ENCODE assay signal across 12 mouse cellular contexts in genomic region chr2:167565312-167565656, GRCm38 (mm10). TPM values are rescaled to one million over a fixed set of nuclear protein-coding genes. Genes with fewer than 3 reads are reported as not detected.
A peak's percentile ranks its signal among the peaks of the same experiment; 100 is the strongest.
DNase-seq lines count a peak whose midpoint lies in the region; ATAC-seq lines count a peak whose summit lies in the region.
"Had no signal": no experiment of that assay in that cellular context is flagged by ENCODE, and none has a peak within 500 bp of the region (broad histone marks: within the 10 kb centered on the region; RNA-seq: fewer than 3 reads in every experiment).

No protein-coding gene starts in this region.

- peak overlapping the region; percentile 80 for H3K27ac ChIP-seq in forebrain, embryonic 10.5 days
- H3K27ac ChIP-seq in forebrain, embryonic 13.5 days = no peak overlapping the region
- H3K27ac ChIP-seq in kidney, embryonic 14.5 days (ENCODE audit: low read depth, low read length) = peak overlapping the region; percentile 84
- H3K27ac ChIP-seq in embryonic facial prominence, embryonic 14.5 days (replicated peaks; ENCODE audit: low read depth, low read length) = peak overlapping the region; percentile 92
- peak overlapping the region; percentile 80 for H3K27ac ChIP-seq in liver, embryonic 15.5 days (replicated peaks)
- H3K27ac ChIP-seq: left cerebral cortex, adult 2 months had no signal

- peak overlapping the region; percentile 24; the same call in 1 of the 2 replicates for H3K4me3 ChIP-seq in forebrain, embryonic 10.5 days
- no peak overlapping the region for H3K4me3 ChIP-seq in forebrain, embryonic 13.5 days
- no peak overlapping the region for H3K4me3 ChIP-seq in kidney, embryonic 14.5 days (ENCODE audit: low read length)
- peak overlapping the region; percentile 13; the same call in 1 of the 2 replicates for H3K4me3 ChIP-seq in embryonic facial prominence, embryonic 14.5 days (ENCODE audit: low read depth, low read length)
- H3K4me3 ChIP-seq in liver, embryonic 15.5 days (replicated peaks) = peak overlapping the region; percentile 31

- H3K9ac ChIP-seq in forebrain, embryonic 13.5 days = no peak overlapping the region
- peak overlapping the region; percentile 44 for H3K9ac ChIP-seq in kidney, embryonic 14.5 days (ENCODE audit: low read depth, low read length)
- peak overlapping the region; percentile 37; the same call in 1 of the 2 replicates for H3K9ac ChIP-seq in embryonic facial prominence, embryonic 14.5 days (ENCODE audit: low read depth, low read length)
- H3K9ac ChIP-seq in liver, embryonic 15.5 days = peak overlapping the region; percentile 30; the same call in 1 of the 2 replicates

- H3K36me3 ChIP-seq in forebrain, embryonic 10.5 days (replicated peaks) = no peaks in the 10 kb centered on the region
- H3K36me3 ChIP-seq in forebrain, embryonic 13.5 days (ENCODE audit: poor library complexity, severe bottlenecking) = no peaks in the 10 kb centered on the region
- H3K36me3 ChIP-seq in kidney, embryonic 14.5 days (ENCODE audit: control insufficient read depth, insufficient read depth, low read length) = no peaks in the 10 kb centered on the region
- no peaks in the 10 kb centered on the region for H3K36me3 ChIP-seq in embryonic facial prominence, embryonic 14.5 days (ENCODE audit: control insufficient read depth, insufficient read depth, low read length)
- H3K36me3 ChIP-seq in liver, embryonic 15.5 days (replicated peaks) = no peaks in the 10 kb centered on the region

- H3K9me3 ChIP-seq in forebrain, embryonic 10.5 days = no peaks in the 10 kb centered on the region
- H3K9me3 ChIP-seq in forebrain, embryonic 13.5 days (replicated peaks) = no peaks in the 10 kb centered on the region
- no peaks in the 10 kb centered on the region for H3K9me3 ChIP-seq in kidney, embryonic 14.5 days (ENCODE audit: control insufficient read depth, low read length)
- no peaks in the 10 kb centered on the region for H3K9me3 ChIP-seq in embryonic facial prominence, embryonic 14.5 days (ENCODE audit: control insufficient read depth, low read length)
- H3K9me3 ChIP-seq in liver, embryonic 15.5 days (replicated peaks) = no peaks in the 10 kb centered on the region

- no peak overlapping the region for H3K4me2 ChIP-seq in forebrain, embryonic 13.5 days
- peak overlapping the region; percentile 24; the same call in 1 of the 2 replicates for H3K4me2 ChIP-seq in kidney, embryonic 14.5 days (replicated peaks; ENCODE audit: low read depth, low read length)
- H3K4me2 ChIP-seq in embryonic facial prominence, embryonic 14.5 days (ENCODE audit: low read depth, low read length) = peak overlapping the region; percentile 46
- peak overlapping the region; percentile 47 for H3K4me2 ChIP-seq in liver, embryonic 15.5 days

- H3K4me1 ChIP-seq in forebrain, embryonic 10.5 days = peaks cover 55% of the 10 kb centered on the region
- H3K4me1 ChIP-seq in forebrain, embryonic 13.5 days = peaks cover 23% of the 10 kb centered on the region
- H3K4me1 ChIP-seq in kidney, embryonic 14.5 days (ENCODE audit: control insufficient read depth, insufficient read depth, low read length) = peaks cover 31% of the 10 kb centered on the region
- peaks cover 44% of the 10 kb centered on the region for H3K4me1 ChIP-seq in embryonic facial prominence, embryonic 14.5 days (ENCODE audit: control insufficient read depth, insufficient read depth, low read length)
- peaks cover 19% of the 10 kb centered on the region for H3K4me1 ChIP-seq in liver, embryonic 15.5 days (replicated peaks)

- intact Hi-C loops in left cerebral cortex, postnatal 10 days (cut with DNase I) = no loop called here

- H3K27me3 ChIP-seq in forebrain, embryonic 10.5 days (ENCODE audit: poor library complexity, severe bottlenecking) = peaks cover 12% of the 10 kb centered on the region
- H3K27me3 ChIP-seq in forebrain, embryonic 13.5 days = peaks cover 5% of the 10 kb centered on the region; the same call in 1 of the 2 replicates
- no peaks in the 10 kb centered on the region for H3K27me3 ChIP-seq in kidney, embryonic 14.5 days (ENCODE audit: control insufficient read depth, insufficient read depth, low read length)
- no peaks in the 10 kb centered on the region for H3K27me3 ChIP-seq in embryonic facial prominence, embryonic 14.5 days (replicated peaks; ENCODE audit: control insufficient read depth, insufficient read depth, low read length)
- peaks cover under 1% of the 10 kb centered on the region for H3K27me3 ChIP-seq in liver, embryonic 15.5 days

- 74% methylated on average over 3 of the region's 3 CpGs for WGBS in forebrain, embryonic 10.5 days
- WGBS in forebrain, embryonic 13.5 days = 83% methylated on average over 3 of the region's 3 CpGs
- WGBS in kidney, embryonic 14.5 days = 43% methylated on average over 3 of the region's 3 CpGs
- 29% methylated on average over 3 of the region's 3 CpGs for WGBS in embryonic facial prominence, embryonic 14.5 days
- WGBS in liver, embryonic 15.5 days (ENCODE audit: insufficient replicate concordance) = 50% methylated on average over 3 of the region's 3 CpGs

- ATAC-seq in forebrain, embryonic 13.5 days = no peak
- 0 out of 2 replicates have a peak, but pooled peaks have one; percentile 5 for ATAC-seq in kidney, embryonic 14.5 days (ENCODE audit: low FRiP score, low TSS enrichment)
- ATAC-seq in embryonic facial prominence, embryonic 14.5 days (ENCODE audit: low read depth) = no peak
- peak; percentile 69 for ATAC-seq in liver, embryonic 15.5 days (ENCODE audit: insufficient read depth)
- ATAC-seq: midbrain, embryonic 16.5 days had no signal

- no peak for DNase-seq in forebrain, embryonic 10.5 days (ENCODE audit: extremely low spot score, low spot score)
- no peak for DNase-seq in kidney, postnatal 10 days
- no peak for DNase-seq in embryonic facial prominence, embryonic 14.5 days (ENCODE audit: low spot score)
- DNase-seq in spleen, postnatal 14 days (ENCODE audit: low spot score in 2 of 2) = no peak
- DNase-seq in left cerebral cortex, postnatal 10 days (ENCODE audit: extremely low spot score in 1 of 2, low spot score in 2 of 2) = no peak
- DNase-seq: cerebellum, adult 8-10 months had no signal

RNA-seq across cellular contexts. Expression of gene Snai1, which starts 27.3 kb away (rescaled TPM):
- 40.4 and 46.9 TPM in 2 replicates for polyA plus RNA-seq in forebrain, embryonic 10.5 days (2016; fragmentation: Nextera tagmentation; extraction: Ambion mirVana)
- polyA plus RNA-seq in forebrain, embryonic 13.5 days (2015; fragmentation: Nextera tagmentation; extraction: Ambion mirVana) = 1.9 and 2.7 TPM in 2 replicates
- 40.4 and 40.8 TPM in 2 replicates for polyA plus RNA-seq in kidney, embryonic 14.5 days (2014; fragmentation: Nextera tagmentation; extraction: Ambion mirVana)
- 64.1 and 69.7 TPM in 2 replicates for polyA plus RNA-seq in embryonic facial prominence, embryonic 14.5 days (2014; fragmentation: Nextera tagmentation; extraction: Ambion mirVana)
- polyA plus RNA-seq in liver, embryonic 15.5 days (2015; fragmentation: Nextera tagmentation; extraction: Ambion mirVana) = 1.6 and 1.9 TPM in 2 replicates
- total RNA-seq in left cerebral cortex, postnatal 10 days (2021) = 1 to 10 TPM in 1 of 2 experiments, under 1 TPM in 1; 0.47 to 1.6 TPM
- total RNA-seq: granulocyte monocyte progenitor cell, adult 5-6 weeks had no signal

Comparison
In these comparisons a context has a peak if more than half of its experiments do, and no peak if none do; other contexts are left out.
1. H3K4me3 ChIP-seq: peak in forebrain, embryonic 10.5 days (single experiment), embryonic facial prominence, embryonic 14.5 days (single experiment) and liver, embryonic 15.5 days (single experiment); none in forebrain, embryonic 13.5 days (single experiment) and kidney, embryonic 14.5 days (single experiment).
2. RNA of gene Snai1, which starts 27.3 kb away (polyA plus RNA-seq): 64.1 to 69.7 TPM in embryonic facial prominence, embryonic 14.5 days, 40.4 to 46.9 TPM in forebrain, embryonic 10.5 days and 40.4 to 40.8 TPM in kidney, embryonic 14.5 days; 1.9 to 2.7 TPM in forebrain, embryonic 13.5 days and 1.6 to 1.9 TPM in liver, embryonic 15.5 days; every median in the first group is over 10 times any median in the second.
3. ATAC-seq: peak in kidney, embryonic 14.5 days (single experiment) and liver, embryonic 15.5 days (single experiment); none in forebrain, embryonic 13.5 days (single experiment) and embryonic facial prominence, embryonic 14.5 days (single experiment).